Mouse (Mus musculus): ENCODE measurements at regions not wholly inside any gene's neighbourhood (a gene's known extent, or its start where the extent isn't known, plus 50 kb on each side); places are given as distances from the start of the nearest gene placed in this dataset.

DNA sequence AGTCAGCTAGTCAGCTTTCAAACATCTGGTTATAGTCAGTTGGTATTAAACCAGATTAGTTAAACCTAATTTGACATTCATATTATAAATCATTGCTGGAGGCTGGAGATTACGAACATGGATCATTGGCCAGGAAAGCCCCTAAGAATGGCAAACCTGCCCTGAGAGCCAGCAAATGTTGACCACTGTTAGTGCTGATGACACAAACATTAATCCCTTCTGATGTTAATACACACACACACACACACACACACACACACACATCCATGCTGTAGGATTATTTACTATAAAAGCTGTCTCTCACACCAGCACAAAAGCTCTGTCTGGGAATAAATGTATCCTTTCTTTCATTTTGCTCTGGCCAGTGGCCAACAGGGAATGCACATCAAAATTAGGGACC lies 329.4 kb upstream of the Atp2b1 start:
- no peak for DNase-seq

GRCm38 (mm10) chr10:98589726-98590125 lies 324.5 kb upstream of the Atp2b1 start:
- DNase-seq, result no peak

DNA sequence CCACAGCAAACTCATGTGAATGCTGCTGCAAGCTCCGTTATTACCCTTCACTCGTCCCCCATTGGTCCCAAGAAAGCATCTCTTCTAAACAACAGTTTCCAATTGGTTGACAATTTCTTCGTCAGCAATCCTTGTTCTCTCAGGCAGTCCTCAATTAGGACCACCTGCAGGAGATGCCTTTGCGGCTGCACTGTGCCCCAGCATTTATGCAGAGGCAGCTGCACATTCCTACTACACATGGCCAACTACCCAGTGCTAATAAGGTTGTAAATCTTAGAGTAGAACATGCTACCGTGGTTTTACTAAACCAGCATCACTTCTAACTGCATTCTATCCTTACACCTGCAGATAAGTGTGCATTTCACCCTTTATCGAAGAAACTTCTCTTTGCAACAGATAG lies 322.1 kb upstream of the Atp2b1 start:
- DNase-seq, result no peak

- no peak for DNase-seq
These were observed 320.3 kb upstream of the Atp2b1 start for GRCm38 (mm10) chr10:98593910-98594309.

DNA sequence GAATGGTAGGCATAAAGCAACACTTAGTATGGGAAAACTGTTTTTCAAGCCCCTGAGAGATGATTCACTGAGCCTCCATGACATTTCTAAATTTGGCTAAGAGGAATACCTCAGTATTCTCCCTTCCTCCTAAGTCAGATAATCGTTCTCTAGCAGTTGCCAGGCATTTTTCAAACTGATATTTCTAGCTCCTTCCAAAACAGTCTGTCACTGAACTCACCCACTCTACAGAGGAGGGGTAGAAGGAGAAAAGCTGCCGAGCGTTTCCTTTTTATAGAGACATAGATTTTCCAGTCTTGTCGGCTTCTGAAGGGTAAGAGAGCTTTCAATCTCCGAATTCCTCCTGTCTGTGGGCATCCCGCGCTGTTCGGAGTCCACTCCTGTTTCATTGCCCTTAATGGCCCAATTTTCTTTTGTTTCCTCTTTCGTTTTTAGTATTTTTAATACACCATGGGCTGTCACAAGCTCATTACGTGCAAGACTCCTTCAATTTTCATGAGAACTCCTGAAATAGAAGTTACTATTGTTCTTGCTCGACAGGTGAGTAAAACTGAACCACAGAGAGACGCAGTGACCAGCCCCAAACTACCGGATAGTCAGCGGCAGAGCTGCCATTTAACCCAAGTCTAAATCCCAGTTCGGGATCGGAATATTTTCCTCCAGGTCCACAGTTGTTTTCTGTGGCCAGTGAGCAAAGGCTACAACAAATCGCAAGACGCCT lies 305.8 kb upstream of the Atp2b1 start:
- DNase-seq, result no peak

- DNase-seq, result no peak
These were observed 303.5 kb upstream of the Atp2b1 start for GRCm38 (mm10) chr10:98610708-98611107.

DNA sequence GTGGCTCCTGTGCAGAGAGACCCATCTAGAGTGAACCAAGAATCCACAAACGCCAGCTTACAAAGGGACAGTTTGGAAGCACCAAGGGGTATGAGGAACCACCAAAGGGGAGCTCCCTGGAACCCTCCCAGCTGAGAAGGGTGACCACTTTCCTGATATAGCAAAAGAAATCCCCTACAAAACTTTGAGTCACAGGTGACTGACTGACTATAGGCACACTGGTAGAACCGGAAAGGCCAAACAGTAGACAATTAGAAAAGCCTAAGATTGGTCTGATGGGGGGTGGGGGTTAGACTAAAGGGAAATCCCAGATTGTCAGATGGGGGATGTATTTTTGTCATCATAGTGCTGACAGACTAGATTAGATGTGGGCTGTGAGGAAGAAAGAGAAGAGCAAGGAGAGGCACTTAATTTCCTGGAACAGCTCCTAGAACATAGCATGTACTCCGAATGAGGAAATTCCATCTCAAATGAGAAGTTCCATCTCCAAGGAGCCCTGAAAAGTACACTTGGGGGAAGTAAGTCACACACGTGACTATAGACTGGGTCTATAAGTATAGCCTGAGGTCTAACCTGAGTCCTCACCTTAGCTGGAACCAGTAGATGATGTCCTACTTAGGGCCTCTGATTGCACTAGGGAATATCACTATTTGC lies 302.4 kb upstream of the Atp2b1 start:
- no peak for DNase-seq

DNA sequence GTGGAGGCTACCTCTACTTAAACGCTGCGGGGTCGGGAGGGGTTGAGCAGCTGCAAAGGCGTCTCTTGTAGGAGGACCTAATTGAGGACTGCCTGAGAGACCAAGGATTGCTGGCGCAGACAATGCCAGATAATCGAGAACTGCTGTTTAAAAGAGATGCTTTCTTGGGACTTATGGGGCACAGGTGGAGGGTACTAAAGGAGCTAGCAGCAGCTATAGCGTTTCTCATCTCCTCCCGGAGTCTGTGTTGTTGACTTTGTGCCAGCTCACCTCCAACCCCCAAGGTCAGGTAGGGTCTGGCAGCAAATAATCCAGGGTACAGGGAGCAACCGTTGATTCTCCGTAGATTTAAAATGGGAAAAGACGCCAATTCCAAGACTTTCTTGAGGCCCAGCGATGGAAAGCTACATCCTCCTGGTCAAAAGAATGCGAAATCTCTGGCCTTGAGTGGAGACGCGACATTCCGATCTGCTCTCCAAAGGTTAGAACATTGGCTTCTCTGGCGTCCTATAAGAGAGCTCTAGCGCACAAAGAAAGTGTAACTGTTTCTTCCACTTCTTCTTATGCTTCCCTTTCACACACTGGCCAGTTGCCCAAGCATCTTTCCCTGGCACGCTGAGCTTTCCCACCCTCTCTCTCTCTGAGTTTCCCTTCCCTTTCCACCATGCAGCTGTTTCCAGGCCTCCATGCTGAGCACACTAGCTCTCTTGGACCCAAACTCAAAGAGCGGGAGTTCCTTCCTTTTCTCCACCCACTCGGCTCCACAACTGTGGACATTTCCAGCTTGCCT lies 295.3 kb upstream of the Atp2b1 start:
- DNase-seq, result no peak

DNA sequence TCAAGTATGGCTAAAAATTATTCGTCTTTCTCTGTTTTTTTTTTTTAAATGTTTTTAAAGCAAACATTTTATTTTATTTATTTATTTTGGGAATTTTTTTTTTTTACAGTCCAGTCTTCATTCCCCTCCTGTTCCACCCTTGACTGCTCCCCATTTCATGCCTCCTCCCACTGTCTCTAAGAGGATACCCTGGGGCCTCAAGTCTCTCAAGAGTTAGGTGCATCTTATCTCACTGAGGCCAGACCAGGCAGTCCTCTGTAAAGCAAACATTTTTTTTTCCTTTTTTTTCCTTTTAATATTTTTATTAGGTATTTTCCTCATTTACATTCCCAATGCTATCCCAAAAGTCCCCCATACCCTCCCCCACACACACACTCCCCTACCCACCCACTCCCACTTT lies 290.1 kb upstream of the Atp2b1 start:
- DNase-seq, result no peak

- no peak for DNase-seq
These were observed 289.4 kb upstream of the Atp2b1 start for GRCm38 (mm10) chr10:98624681-98625321.

DNA sequence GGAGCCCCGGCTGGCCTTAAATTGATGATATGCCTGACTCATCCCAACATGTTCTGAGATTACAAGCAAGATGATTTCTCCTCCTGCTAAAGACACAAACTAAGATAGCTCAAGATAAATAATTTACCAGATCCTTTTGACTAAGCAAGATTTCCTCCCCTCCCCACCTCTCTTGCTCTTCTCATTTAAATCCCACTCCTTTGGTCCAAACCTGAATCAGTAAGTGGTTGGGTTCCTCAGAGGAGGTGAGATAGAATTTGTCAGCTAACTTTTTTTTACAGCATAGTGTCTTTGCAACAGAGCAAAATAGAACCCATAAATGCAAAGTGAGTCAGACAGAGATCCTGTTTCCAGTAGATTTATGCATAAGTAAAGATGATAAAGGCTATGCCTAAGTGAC lies 286.0 kb upstream of the Atp2b1 start:
- no peak for DNase-seq

DNA sequence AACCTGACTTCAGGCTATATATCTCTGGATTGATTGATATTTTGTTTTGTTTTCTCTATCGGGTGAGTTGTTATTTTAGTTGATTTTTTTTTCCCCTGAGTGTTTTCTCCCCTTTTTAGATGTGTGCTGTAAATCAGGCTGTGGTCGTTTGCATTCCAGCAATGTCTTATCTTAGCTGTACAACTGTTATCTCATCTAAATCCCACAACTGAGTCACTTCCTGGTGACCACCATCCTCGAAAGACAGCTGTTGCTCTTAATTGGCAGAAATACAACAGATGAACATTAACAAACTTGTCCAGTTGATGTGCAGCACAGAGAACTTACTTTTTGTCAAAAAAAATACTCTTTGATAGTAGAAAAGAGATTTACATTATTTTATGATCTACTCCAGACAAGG lies 285.0 kb upstream of the Atp2b1 start:
- no peak for DNase-seq

GRCm38 (mm10) chr10:98637759-98638611 lies 276.2 kb upstream of the Atp2b1 start:
- no peak for DNase-seq

GRCm38 (mm10) chr10:98645681-98646122 lies 268.5 kb upstream of the Atp2b1 start:
- DNase-seq, result no peak

GRCm38 (mm10) chr10:98646311-98646999 lies 267.8 kb upstream of the Atp2b1 start:
- DNase-seq, result no peak

DNA sequence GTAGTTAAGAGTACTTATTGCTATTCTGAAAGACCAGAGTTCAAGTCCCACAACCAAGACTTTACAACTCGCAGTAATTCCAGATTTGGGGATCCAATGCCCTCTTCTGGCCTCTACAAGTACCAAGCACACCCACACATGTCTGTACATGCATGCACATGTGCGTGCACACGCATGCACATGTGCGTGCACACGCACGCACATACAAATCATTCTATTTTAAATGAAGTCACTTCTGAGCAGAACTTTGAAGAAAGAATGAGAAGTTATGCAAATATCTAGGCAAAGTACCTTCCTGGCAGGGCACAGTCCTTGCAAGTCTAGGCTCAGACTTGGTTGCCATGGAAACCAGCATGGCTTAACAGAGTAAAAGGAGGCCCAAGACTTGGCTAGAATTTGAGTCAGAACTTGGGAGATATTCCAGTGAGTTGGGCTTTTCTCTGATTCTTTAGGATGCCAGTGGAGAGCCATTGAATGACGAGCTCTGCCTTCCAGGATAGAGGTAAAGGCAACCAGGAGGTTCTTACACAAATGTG lies 265.4 kb upstream of the Atp2b1 start:
- no peak for DNase-seq

GRCm38 (mm10) chr10:98650533-98650932 lies 263.7 kb upstream of the Atp2b1 start:
- DNase-seq, result no peak

DNA sequence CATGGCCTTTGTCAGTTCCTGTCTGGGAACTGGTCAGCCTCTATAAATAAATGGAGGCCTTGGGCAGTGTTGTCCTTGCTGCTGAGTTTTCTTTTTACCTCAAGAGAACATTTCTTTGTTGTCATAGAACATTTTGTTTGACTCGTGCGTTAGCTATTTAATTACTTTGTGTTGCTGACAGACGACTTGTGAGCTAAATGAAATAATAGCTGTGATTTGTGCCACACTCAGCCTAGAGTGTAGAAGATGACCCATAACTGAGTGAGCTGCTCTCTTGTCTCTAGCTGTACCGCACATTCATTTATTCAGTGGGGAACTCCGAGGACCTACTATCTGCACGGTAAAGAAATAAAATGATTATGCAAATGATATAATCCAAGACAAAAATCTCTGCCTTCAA lies 263.1 kb upstream of the Atp2b1 start:
- no peak for DNase-seq

DNA sequence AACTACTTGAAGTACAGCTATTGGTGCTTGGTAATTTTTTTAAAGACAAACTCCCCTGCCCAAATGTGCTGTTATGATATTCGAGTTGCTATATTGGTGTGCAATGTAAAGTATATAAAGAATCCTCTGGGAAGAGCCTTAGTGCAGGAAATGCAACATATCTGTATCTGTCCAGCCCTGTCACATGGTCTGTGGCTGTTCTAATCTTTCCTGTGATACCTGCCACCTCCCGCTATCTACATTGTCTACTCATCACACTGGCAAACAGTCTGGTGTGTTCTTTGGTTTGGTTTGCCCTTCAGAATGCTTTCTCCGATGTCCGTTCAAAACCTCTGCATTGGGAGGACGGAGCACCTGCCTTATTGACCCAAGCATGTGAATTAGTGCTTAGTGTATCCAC lies 262.6 kb upstream of the Atp2b1 start:
- DNase-seq, result no peak

DNA sequence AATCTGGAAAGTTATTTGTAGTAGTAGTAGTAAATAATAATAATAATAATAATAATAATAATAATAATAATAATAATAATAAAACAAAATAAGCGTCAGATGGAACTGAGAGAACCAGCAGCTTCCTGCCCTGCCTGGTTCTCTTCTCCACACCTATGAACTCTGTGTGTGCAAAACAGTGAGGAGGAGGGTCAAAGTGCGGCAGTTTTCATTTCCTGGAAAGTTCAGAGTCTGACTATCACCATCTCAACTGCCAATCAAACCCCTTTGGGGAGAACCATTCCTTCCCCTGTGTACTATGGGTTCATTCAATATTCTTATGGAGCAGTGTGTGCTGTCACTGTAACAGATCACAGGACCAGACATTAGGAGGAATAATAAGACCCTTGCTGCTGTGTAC lies 262.1 kb upstream of the Atp2b1 start:
- no peak for DNase-seq

DNA sequence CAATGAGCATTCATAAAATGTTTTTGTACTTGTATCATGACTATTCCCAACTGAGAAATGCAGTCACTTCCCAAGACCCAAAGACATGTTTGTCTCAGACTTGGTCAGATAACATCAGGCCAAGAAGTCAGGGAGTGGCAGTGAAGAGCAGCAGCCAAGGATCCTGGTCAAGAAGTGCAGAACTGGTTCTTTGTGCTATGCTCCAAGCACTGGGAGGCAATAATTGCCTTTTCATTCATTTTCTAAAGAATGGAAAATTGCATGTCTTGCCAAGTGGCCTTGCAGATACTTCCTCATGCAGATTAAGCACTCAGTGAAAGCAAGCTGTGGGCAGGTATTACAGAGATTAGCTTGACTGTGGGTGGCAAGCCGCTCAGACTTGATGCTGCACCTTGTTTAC lies 253.5 kb upstream of the Atp2b1 start:
- no peak for DNase-seq

Measured in thymus, postnatal 4 days (tissue).